Mouse (Mus musculus): Measurements from ENCODE around the gene Tagln2.

Tagln2 gene

DNA sequence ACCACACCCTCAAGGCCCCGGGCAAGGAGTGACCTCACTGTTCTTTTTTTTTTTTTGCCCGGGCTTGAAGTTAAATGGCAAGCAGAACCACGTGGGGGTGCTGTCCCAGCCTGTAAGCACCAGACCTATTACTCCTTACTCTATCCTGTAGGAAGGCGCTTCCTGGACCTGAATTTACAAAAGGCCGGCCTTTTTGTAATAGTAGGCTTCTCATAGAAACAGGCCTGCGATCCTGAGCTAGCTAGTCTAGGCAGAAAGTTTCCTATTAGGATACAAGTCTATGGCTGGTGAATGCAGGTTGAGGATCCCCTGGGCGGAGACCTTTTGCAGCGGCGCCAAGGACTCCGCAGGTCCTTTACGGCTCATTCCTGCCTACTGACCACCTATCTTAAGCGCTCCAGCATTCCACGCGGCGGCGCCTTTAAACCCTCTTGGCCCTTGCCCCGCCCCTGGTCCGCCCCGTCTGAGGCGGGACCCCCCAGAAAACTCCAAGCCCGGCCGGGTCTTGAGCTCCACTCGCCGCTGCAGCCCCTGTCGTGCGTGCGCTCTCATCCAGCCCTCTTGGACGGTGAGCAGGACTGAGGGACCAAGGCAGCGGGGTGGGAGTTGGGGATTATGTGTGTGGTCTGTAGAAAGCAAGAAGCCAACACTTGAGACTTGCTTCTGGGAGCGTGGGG lies at the start of gene Tagln2:
TSS of gene Tagln2 (plus strand) at position 283 of the 677 bp plus-strand sequence.
- no peak for DNase-seq

DNA sequence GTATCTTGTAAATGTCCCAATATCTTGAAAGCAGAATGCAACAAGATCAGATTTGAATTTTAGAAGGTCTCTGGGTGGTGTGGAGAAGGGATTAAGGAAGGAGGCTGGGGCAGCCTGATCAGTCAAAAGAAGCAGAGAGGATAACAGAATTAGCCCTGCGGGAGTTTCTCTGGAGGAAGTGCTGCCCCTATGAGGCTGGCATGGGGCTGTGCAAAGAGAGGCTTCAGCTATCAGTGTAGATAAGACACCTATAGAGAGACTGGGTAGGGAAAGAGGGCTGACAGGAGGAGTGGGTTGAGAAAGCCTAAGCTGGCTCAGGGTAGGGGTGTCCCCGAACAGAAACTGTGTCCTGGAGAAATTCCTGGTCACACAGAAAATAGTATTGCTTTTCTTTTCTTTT lies 49.6 kb upstream of the Tagln2 start:
- no peak for DNase-seq

DNA sequence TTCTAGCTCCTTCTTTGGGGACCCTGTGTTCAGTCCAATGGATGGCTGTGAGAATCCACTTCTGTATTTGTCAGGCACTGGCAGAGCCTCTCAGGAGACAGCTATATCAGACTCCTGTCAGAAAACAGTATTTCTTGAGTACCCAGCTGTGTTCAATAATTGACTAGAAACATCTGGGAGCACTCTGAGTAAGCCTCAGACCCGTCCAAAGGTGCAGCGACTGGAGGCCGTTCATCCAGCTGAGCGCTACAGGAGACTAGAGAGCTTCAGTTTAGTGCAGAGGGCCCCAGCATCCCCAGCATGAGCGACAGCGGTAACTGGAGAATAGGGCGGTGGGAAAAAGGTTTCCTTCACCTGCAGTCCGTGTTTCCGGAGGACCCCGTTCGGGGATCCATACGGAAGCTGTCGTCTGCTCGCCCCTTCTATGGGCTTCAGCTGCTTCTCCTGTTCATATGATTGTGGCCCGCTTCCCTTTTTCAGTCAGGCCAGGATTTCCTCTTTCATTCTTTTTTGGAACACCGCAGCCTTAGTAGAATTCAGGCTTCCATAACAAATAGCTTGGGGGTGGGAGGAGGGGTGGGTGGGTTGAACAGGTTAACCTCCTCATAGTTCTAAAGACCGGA lies 48.9 kb upstream of the Tagln2 start:
- DNase-seq: no peak

DNA sequence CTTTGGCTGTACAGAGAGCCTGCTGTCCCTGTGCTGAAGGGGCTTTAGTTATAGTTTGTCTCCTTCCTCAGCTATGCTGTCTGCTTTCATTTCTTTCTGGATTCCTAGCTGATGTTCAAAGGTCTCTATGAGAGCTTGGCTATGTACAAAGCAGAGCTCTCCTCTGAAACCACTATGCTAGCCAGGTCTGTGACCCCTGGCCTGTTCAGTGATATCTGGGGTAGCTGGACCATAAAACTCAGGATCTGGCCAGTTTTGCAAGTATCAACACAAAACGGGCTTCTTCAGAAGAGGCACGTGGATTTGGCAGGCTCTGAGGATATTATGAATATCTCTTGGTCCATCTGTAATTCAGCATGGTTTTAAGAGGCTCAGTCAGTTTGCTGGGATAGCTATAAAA lies 46.9 kb upstream of the Tagln2 start:
- no peak for DNase-seq

DNA sequence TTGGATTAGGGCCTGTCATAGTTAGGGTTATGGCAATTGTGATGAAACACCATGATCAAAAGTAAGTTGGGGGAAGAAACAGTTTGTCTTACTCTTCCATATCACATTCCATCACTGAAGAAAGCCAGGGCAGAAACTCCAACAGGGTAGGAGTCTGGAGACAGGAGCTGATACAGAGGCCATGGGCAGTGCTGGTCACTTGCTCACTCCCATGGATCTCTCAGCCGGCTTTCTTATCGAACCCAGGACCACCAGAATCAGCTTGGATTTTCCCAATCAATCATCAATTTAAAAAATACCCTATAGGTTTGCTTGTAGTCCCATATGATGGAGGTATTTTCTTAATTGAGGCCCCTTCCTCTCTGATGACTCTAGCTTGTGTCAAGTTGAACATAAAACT lies 46.0 kb upstream of the Tagln2 start:
- DNase-seq: no peak

DNA sequence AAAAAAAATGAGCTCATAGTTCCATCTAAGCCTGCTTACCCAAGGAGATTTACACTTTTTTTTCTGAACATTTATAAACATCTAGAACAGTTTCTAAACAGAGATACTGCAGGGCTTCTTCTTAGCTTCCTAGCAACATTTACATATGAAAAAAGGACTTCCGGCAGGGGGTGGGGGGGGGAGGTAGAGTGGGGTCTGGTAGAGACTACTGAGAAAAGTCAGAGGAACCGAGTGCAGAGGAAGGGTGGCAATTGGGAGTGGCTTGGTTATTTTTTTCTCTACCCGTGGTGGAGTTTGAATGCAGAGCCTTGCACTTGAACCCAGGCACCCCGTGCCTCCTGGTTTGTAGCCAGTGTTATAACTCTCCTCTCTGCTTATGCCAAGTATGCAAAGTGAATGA lies 44.4 kb upstream of the Tagln2 start:
- no peak for DNase-seq

DNA sequence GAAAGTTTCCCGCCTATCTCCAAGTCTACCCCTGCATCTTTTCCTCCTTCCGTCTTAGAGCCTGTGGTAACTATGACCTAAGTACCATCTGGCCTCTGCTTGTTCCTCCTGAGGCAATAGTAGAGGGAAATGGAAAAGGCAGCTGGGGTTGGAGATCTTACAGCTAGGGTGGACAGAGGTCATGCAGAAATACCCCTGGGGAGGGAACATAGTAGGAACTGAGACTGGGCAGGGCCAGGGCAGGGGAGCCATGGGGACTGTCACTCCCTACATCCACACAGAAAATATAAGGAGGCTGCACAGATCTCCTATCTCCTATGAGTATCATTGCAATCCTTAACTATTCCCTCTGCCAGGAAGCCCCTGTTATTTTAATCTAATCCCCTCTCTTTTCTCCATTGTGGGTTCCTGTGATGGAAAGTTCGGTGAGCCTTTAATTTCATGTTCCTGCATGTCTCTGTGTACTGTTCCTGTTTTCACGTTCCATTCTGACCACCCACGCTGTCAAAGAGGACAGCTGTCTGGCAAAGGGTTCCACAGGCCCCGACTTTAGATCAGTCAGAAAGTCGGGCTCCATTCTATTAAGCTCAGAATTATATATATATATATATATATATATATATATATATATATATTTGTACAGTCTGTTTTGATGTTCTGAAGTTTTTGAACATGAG lies 43.7 kb upstream of the Tagln2 start:
- no peak for DNase-seq

DNA sequence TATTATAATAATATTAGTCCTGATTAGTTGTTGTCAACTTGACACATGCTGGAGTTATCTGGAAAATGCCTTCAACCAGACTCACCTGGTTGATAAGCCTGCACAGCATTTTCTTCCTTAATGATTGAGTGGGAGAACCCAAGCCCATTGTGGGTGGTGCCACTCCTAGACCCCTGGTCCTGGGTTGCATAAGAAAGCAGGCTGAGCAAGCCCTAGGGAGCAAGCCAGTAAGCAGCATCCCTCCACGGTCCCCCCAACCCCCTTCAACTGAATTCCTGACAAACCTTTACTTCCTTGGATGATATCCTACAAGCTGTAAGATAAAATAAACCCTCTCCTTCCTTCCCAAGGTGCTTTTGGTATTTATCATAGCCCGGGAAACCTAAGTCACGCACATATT lies 42.7 kb upstream of the Tagln2 start:
- no peak for DNase-seq

DNA sequence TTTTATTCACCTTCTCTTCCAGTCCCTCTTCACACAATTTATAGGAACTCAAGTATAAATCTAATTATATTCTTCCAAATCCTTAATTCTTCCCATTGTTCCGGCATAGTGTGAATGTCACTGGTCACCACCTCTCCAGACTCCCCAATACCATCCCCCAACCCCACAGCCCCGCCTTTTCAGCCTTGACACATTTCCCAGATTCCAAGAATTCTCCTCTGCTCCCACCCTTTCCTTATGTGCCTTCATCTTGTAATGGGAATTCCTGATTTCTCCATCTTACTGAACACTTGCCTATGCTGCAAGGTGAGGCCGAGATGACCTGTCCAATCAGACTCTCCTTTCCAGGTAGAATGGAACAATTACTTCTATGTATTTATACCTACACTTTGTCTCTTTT lies 41.8 kb upstream of the Tagln2 start:
- no peak for DNase-seq

DNA sequence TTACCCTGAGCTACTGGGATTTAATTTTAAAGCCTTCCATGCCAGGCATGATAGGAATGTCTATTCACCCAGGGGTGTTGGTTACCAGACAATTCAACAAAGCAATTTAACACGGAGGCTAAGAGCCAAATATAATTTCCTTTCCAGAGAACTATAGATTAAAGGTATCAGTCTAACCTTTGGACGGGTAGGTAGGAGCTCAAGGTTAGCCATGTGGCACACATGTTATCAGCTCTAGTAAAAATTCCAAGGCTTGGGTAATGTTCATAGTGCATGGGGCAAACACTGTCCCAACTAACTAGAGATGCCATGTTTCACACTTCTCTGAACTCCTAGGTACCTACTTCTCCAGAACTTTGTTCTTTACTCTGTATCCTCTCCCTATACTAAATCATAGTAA lies 38.2 kb upstream of the Tagln2 start:
- DNase-seq: no peak

DNA sequence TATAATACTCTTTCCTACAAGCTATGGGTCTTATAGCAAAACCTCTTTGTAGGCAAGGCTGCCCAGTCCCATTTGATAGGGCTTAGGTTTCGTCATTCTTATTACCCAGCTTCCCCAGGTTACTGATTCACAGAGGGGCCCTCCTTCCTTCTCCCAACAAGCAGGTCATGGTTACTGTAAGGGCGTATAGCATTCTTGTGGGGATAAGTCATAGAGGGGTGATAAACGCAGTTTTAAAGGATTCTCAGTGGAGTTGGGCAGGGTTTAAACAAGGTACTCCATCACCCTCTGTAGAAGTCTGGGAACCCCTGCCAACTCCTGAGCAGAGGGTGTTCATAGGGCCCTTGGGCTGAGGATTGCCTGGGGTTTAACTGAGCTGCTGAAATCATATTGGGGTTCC lies 37.3 kb upstream of the Tagln2 start:
- DNase-seq: no peak

DNA sequence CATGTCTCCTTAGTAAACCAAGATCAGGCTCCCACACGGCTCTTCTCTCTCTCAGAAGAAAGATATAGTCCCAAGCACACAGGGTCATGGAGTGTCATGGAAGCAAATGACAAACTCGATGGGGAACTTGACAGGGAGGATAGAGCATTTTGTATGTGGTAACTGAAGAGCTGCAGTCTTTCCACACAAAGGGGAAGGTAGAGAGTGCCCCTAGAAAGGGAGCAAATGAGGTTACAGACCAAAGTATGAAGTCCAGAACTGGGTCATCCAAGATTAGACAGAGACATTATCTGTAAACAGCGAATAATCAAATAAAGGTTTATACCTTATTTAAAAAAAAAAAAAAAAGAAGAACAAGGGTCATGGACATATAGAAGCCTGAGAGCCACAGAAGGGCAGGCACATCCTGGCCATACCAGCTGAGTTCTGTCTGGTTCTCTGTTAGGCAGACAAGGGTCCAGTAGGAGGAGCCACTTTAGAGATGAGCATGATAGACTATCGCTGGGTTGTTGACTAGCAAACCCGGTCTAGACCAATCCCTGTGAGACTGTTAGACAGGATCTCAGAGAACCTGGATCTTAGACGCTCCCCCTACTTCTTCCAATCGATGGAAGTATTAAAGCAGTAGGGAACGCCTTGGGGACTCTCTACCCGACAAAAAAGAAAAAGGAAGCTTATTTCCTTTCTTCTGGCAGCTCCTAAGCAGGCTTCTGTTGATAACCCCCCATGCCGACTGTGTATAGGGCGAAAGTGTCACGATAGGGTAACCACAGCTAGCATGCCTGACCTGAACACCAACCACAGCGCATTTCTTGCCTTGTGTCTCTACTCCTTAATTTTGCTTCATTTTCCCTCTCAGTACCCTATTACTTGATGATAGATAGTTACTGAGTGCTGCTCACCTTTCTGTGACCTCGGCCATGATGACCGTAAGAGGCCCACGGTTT lies 36.2 kb upstream of the Tagln2 start:
- DNase-seq: no peak

DNA sequence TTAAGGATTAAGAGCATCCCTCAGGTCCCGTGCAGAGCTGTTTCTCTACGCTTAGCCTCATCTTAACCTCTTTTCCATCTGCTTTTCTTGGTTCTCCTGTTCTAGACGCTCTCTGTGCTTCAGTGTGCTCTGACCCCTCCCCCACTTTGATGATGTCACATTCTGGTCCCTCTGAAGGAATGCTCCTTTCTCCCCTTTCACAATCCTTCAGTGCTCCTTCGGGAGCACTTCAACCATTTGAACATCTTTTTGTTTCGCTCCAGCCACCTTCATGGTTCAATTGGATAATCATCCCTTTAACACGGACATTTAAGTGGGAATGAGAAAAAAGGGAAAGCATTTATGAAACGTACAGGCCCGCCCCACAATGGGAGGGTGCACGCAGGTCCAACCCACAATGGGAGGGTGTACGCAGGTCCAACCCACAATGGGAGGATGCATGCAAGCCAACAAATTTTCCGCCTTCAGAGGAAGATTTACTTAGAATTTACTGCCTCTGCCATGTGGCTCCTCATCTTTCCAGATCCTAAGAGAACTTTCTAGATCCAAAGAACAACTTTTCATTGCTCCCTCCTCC lies 31.5 kb upstream of the Tagln2 start:
- DNase-seq: no peak

DNA sequence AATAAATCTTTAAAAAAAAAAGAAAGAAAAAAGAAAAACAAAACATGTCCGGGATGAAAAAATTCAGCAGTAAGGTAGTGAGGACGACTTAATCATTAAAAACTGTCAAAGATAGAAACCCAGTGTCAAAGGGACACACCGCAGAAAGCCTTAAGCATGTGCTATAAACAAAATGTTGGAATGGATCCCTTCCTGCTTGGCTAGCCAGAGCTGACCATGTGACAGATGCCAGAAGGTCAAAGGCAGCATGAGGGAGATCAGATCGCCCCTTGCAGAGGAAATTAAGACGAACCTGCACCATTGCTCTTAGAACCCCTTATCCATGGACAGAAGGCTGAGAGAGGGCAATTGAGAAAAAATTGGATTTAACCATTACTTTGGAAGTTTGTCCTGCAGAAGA lies 30.5 kb upstream of the Tagln2 start:
- DNase-seq: no peak

DNA sequence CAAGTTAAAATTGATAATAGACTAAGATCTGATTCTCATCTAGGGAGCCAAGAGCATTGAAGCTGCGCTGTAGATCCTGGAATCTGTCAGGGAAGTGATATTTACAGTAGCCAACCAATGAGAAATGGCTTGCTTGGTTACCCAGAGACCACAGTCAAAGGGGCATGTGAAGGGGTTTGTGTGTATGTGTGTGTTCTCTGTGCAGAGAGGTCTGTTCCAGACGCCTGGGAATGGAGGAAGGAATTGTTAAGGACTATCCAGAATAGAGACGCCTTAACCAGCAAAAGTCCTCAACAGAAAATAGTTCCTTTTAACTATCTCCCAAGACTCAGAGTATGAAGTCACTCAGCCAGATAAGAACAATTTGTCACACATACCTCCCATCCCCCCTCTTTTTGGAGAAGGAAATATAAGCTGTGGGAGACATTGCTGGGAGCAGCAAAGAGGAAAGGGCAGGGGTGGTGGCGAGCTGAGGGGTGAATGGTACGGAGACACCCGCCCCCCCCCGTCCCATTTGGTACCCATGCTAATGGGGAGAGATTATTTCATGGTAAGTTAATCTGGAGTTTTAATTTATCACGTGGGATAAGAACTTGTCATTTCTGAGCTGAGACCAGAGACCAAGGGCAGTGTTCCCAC lies 29.9 kb upstream of the Tagln2 start:
- no peak for DNase-seq

DNA sequence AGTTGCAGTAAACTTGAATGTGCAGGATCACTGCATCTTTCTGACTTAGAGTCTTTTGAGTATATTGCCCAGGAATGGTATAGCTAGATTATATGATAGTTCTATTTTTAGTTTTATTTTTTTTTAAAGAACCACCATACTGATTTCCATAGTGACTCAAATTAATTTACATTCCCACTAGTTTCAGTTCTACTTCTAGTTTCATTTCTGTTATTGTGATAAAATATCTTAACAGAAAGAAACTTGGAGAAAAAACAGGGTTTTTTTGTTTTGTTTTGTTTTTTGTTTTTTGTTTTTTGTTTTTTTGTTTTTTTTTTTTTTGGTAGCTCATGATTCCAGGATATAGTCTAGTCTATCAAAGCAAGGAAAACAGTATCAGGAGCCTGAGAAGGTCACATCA lies 26.9 kb upstream of the Tagln2 start:
- DNase-seq: no peak

DNA sequence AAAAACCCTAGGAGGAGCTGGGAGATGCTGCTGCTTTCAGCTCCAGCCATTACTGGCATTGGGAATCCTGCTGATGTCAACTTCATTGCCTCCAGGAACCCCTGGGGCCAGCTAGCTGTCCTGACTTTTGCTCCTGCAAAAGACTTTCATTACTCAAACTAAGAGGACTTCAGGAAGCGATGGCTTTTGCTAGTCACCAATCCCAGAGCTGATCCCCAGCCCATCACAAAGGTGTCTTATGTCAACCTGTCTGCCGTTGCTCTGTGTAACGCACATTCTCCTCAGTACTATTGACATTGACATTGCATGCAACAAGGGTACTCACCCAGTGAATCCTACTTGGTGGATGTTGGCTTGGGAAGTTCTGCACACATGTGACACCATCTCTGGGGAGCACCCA lies 25.7 kb upstream of the Tagln2 start:
- no peak for DNase-seq

DNA sequence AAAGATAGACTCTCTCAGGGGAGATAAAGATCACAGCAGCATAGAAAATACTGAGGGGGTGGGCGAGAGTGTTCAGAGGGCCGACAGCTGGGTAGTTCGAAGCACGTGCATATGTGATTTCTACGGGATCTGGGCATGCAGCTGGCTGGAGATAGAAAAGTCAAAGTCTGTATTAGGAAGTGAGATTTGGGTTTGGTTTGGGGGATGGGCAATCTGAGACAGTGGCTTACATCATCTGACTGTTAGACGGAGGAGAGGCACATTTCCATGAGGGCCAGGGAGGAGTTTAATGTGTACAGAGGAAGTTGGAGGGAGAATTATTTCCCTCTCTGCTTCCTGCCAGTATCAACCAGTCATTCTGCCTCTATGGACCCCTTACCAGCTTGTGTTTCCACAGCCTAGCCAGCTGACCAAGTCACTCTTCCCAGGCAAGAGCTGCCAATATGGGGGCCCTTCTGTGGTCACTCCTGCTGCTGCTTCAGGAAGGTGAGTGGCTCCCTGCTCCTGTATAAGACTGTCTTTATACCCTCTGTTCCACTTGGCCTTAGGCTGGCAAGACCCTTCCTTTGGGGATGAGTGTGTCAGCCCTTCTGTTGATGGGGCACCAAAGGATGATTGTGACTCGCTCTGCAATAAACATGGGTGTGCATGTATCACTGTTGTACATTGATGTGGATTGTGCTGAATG lies 24.6 kb upstream of the Tagln2 start, which contains the start of gene Slamf9:
TSS of gene Slamf9 (plus strand) at position 305 of the 688 bp plus-strand sequence.
- DNase-seq: no peak

DNA sequence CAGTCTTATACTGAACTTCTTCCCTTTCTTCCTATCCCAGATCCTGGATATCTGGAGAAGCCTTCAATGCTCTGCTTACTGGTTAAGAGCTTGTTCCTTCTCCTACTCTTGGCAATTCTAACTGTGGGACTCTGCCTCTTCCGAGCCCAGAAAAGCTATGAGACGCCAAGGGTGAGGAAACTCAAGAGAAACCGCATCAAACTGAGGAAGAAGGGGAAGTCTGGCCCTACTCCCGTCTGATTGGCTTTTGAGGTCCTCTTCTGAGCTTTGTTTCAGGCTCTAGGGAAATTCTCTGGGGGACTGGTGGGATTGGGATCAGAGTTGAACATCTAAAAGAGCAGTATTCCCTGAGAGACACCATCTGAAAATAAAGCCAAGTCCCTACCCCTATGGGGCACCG lies 21.8 kb upstream of the Tagln2 start:
- DNase-seq: no peak

DNA sequence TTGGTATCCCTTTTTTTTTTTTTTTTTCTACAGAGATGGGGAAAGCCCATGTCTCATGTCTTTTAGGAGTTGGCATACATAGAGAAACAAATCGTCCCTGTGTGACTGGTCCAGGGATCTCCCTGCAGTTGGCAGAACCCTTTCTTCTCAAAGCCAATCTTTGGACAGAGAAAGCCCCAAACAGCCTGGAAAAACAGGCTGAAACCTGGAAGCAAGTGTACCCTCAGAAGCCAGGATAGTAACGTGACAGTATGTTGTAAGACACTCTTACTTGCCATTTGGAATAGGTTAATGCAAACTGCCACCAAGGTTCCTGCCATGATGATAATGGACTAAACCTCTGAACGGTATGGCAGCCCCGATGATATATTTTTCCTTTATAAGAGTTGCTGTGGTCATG lies 19.5 kb upstream of the Tagln2 start:
- DNase-seq: no peak

DNA sequence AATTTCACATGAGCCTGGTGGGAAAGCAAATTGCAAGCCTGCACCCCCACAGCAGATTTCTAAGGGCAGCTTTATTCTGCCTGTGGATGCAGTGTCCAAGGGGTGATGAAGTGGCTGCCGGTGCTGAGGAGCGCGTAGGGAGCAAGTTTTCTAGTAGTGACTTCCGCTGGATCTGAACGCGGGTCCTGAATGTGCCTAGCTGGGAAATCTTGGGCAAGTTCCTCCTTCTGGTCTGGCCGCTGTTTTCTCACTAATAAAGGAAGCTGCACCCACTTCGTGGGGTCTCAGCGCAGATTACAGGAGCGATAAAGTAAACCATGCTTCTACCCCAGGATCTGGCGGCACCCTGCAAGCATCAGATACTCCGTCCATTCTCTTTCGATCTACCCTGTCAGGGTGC lies 18.7 kb upstream of the Tagln2 start:
- no peak for DNase-seq

All from cerebellum, adult 11-12 months (tissue).